ENCODE assay signal across 18 mouse cellular contexts in genomic region chr10:51826431-51826964, GRCm38 (mm10).
"Had no signal": no experiment of that assay in that cellular context is flagged by ENCODE, and none has a peak within 500 bp of the region (broad histone marks: within the 10 kb centered on the region; RNA-seq: fewer than 3 reads in every experiment).

No protein-coding gene starts in this region.

- H3K27ac ChIP-seq: kidney, embryonic 15.5 days; limb, embryonic 12.5 days; limb, embryonic 15.5 days; liver, embryonic 14.5 days; macrophage; neural tube, embryonic 12.5 days; neural tube, embryonic 15.5 days had no signal

- H3K27me3 ChIP-seq: kidney, embryonic 15.5 days; limb, embryonic 12.5 days; limb, embryonic 15.5 days; neural tube, embryonic 12.5 days; neural tube, embryonic 15.5 days had no signal

- H3K4me1 ChIP-seq: kidney, embryonic 15.5 days; limb, embryonic 12.5 days; limb, embryonic 15.5 days; neural tube, embryonic 12.5 days; neural tube, embryonic 15.5 days had no signal

- H3K4me2 ChIP-seq: kidney, embryonic 15.5 days; limb, embryonic 12.5 days; limb, embryonic 15.5 days; liver, embryonic 11.5 days; lung, embryonic 14.5 days; neural tube, embryonic 12.5 days; neural tube, embryonic 15.5 days had no signal

- DNase-seq: kidney, adult 11 months; kidney, adult 8-10 months; kidney, postnatal 10 days; kidney, postnatal 36 days; left cerebral cortex, postnatal 4 days; liver, postnatal 0 days; lung, embryonic 14.5 days; thymus, adult 18-20 months; thymus, postnatal 36 days had no signal

- ATAC-seq: liver, postnatal 0 days; lung, postnatal 0 days had no signal

- H3K9me3 ChIP-seq: kidney, embryonic 15.5 days; limb, embryonic 12.5 days; limb, embryonic 15.5 days; neural tube, embryonic 12.5 days; neural tube, embryonic 15.5 days had no signal

- H3K9ac ChIP-seq: kidney, embryonic 15.5 days; limb, embryonic 12.5 days; limb, embryonic 15.5 days; liver, embryonic 14.5 days; liver, postnatal 0 days; lung, embryonic 14.5 days; neural tube, embryonic 12.5 days; neural tube, embryonic 15.5 days had no signal

- H3K36me3 ChIP-seq: kidney, embryonic 15.5 days; limb, embryonic 12.5 days; limb, embryonic 15.5 days; neural tube, embryonic 12.5 days; neural tube, embryonic 15.5 days had no signal

- H3K4me3 ChIP-seq: kidney, embryonic 15.5 days; limb, embryonic 12.5 days; limb, embryonic 15.5 days; neural tube, embryonic 12.5 days; neural tube, embryonic 15.5 days had no signal
